Mouse (Mus musculus) bone marrow, adult 2 months (tissue): ENCODE results near the gene Gm11541.

ENCODE experiments used
- CTCF ChIP-seq: fragments of 200-500 bp; IDR thresholded peaks from 2 replicates; pipeline ENCODE4 v1.5.1; 2011; ENCODE audit warnings: low read length, control low read depth; ENCODE audit not compliant: control insufficient read depth, insufficient read depth
- POLR2A ChIP-seq: fragments of 200-500 bp; IDR thresholded peaks from 2 replicates; pipeline ENCODE4 v1.6.1; 2011; ENCODE audit warnings: low read depth, mild to moderate bottlenecking, control low read depth, low read length, borderline replicate concordance; ENCODE audit not compliant: control insufficient read depth

DNA sequence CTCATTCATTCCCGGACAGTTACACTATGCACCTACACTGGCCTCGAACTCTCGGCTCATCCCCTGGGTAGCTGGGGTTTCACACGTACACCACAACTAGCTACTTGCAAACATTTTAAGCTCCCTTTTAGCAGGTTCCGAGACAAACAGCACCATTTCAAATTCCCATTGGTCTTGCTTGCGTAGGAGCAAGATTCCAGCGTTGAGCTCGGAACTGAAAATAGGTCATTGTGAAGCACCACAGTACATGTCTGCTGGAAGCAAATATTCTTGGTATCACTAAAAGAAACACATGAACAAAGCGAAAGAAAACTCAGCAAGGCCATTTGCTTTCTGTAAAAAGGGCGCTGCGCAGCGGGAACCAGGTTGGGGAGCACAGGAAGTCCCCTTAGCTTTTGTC lies 26.9 kb upstream of the Gm11541 start:
- TF ChIP-seq CTCF (no peak), POLR2A (no peak)
